Mouse (Mus musculus) intestine, postnatal 0 days (tissue): ENCODE results near the gene Otud7b. TPM values are rescaled to one million over a fixed set of nuclear protein-coding genes. Genes with fewer than 3 reads are reported as not detected.

Experiments
- ATAC-seq: fragments of 200-750 bp; cut with Nextera tagmentation; 2 replicates; pipeline ENCODE4 v1.8.0; 2017; ENCODE audit warnings: mild to moderate bottlenecking, moderate TSS enrichment, moderate library complexity
- H3K27ac ChIP-seq: fragments of 300-500 bp; sonication (generic); 2 replicates; pipeline ENCODE4 v1.5.1; 2014; ENCODE audit warnings: mild to moderate bottlenecking, low read depth, low read length, moderate library complexity
- H3K27me3 ChIP-seq: fragments of 300-500 bp; sonication (generic); replicated peaks from 2 replicates; pipeline ENCODE4 v1.6.1; 2014; ENCODE audit warnings: low read length, mixed read lengths; ENCODE audit not compliant: control insufficient read depth, insufficient read depth
- H3K36me3 ChIP-seq: fragments of 300-500 bp; sonication (generic); 2 replicates; pipeline ENCODE4 v1.6.1; 2014; ENCODE audit warnings: mild to moderate bottlenecking, moderate library complexity; ENCODE audit not compliant: control insufficient read depth, insufficient read depth
- H3K4me1 ChIP-seq: fragments of 300-500 bp; sonication (generic); replicated peaks from 2 replicates; pipeline ENCODE4 v1.6.1; 2014; ENCODE audit warnings: antibody characterized with exemption, low read length, mixed read lengths; ENCODE audit not compliant: control insufficient read depth, insufficient read depth
- H3K4me2 ChIP-seq: fragments of 300-500 bp; sonication (generic); replicated peaks from 2 replicates; pipeline ENCODE4 v1.6.1; 2014; ENCODE audit warnings: low read depth, mild to moderate bottlenecking, moderate library complexity
- H3K4me3 ChIP-seq: fragments of 300-500 bp; sonication (generic); 2 replicates; pipeline ENCODE4 v1.5.1; 2014; ENCODE audit warnings: low read depth, low read length
- H3K9ac ChIP-seq: fragments of 300-500 bp; sonication (generic); 2 replicates; pipeline ENCODE4 v1.6.1; 2014; ENCODE audit warnings: mild to moderate bottlenecking, low read depth, low read length
- H3K9me3 ChIP-seq: fragments of 300-500 bp; sonication (generic); 2 replicates; pipeline ENCODE4 v1.6.1; 2016; ENCODE audit warnings: mixed run types; ENCODE audit not compliant: control insufficient read depth
- CTCF ChIP-seq: sonication (generic); IDR thresholded peaks from 2 replicates; pipeline ENCODE4 v1.5.1; 2016; ENCODE audit warnings: low read depth, mild to moderate bottlenecking, control low read depth, antibody characterized with exemption, moderate library complexity
- WGBS: fragments of 180-500 bp; shearing (Covaris S2); extraction: QIAGEN DNeasy Blood & Tissue Kit; methylation state at CpG from one replicate; pipeline ENCODE4 v1.1.7; 2014; 5-methylcytosine and 5-hydroxymethylcytosine counted together
- polyA plus RNA-seq: library from polyadenylated mRNA; unstranded; fragments of >200 nt; fragmentation: Nextera tagmentation; extraction: Ambion mirVana; gene quantifications from 2 replicates; pipeline ENCODE4 v1.2.1, GENCODE M21; 2015

Otud7b gene
- polyA plus RNA-seq, 1 experiment from 2014 or later: 16.6 TPM

DNA sequence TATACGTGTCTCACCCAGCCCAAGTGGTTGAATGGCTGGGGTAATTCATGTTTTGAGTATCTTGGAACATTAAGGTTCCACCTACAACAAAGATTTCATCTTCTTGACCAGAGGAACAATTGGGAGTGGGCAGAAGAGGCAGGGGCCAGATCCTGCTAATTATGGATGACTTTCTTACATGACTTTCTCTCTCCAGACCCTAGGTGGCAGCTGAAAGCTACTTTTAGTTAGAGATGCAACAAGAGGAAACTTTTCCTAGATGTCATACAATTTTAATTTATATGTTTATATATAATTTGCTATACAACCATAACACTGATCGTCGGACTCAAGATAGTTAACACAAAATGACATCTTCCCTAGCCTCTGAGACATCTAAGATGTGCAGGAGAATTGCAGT is 103.5 kb downstream of the Otud7b start:
- WGBS: 65% methylated on average over 3 of the region's 3 CpGs
- Histone ChIP-seq H3K4me2 (no peak overlapping the region), H3K9me3 (no peaks in the 10 kb centered on the region), H3K4me1 (no peaks in the 10 kb centered on the region), H3K27me3 (0 out of 2 replicates have a peak, but pooled peaks cover 3% of the 10 kb centered on the region), H3K36me3 (no peaks in the 10 kb centered on the region), H3K4me3 (no peak overlapping the region), H3K9ac (no peak overlapping the region), H3K27ac (no peak overlapping the region)
- peak; percentile 43 for TF ChIP-seq CTCF
- ATAC-seq: no peak

- no peak overlapping the region for H3K4me2 ChIP-seq
- H3K36me3 ChIP-seq: no peaks in the 10 kb centered on the region
- H3K27me3 ChIP-seq: 0 out of 2 replicates have a peak, but pooled peaks cover 3% of the 10 kb centered on the region
- H3K4me1 ChIP-seq: no peaks in the 10 kb centered on the region
- no peak overlapping the region for H3K9ac ChIP-seq
- ATAC-seq: no peak
- WGBS: 28% methylated on average over 15 of the region's 15 CpGs
- H3K27ac ChIP-seq: no peak overlapping the region
- H3K4me3 ChIP-seq: no peak overlapping the region
- peak; percentile 61 for TF ChIP-seq CTCF
- H3K9me3 ChIP-seq: no peaks in the 10 kb centered on the region
Measured at GRCm38 (mm10) chr3:96209242-96209641, 104.9 kb downstream of the Otud7b start.

Other genes with a start within 250 kb of the Otud7b start
- gene Prpf3, start 248.6 kb upstream of the Otud7b start, polyA plus RNA-seq: 14.9 and 16.5 TPM in 2 replicates
- gene Mrps21, start 233.0 kb upstream of the Otud7b start, polyA plus RNA-seq: 353 and 369 TPM in 2 replicates
- 1.3 and 2.1 TPM in 2 replicates for gene Ciart, start 222.3 kb upstream of the Otud7b start, polyA plus RNA-seq
- gene BC028528, start 212.5 kb upstream of the Otud7b start, polyA plus RNA-seq: 10.9 and 11.9 TPM in 2 replicates
- 42.2 and 52.4 TPM in 2 replicates for gene Aph1a, start 210.6 kb upstream of the Otud7b start, polyA plus RNA-seq
- gene Car14, start 199.8 kb upstream of the Otud7b start, polyA plus RNA-seq: 0.90 TPM in 2 replicates
- 71.7 and 75.1 TPM in 2 replicates for gene Anp32e, start 175.3 kb upstream of the Otud7b start, polyA plus RNA-seq
- gene Plekho1, start 108.5 kb upstream of the Otud7b start, polyA plus RNA-seq: 18.9 and 23.8 TPM in 2 replicates
- 22.5 and 27.1 TPM in 2 replicates for gene Vps45, start 46.1 kb upstream of the Otud7b start, polyA plus RNA-seq
- 28.7 and 34.5 TPM in 2 replicates for gene Mtmr11, start 57.5 kb downstream of the Otud7b start, polyA plus RNA-seq
- gene Sf3b4, start 67.8 kb downstream of the Otud7b start, polyA plus RNA-seq: 63.5 and 66.8 TPM in 2 replicates
- 2.3 and 3.5 TPM in 2 replicates for gene Sv2a, start 76.6 kb downstream of the Otud7b start, polyA plus RNA-seq
- 56.4 and 60.7 TPM in 2 replicates for gene Bola1, start 115.2 kb downstream of the Otud7b start, polyA plus RNA-seq
- 0.42 TPM in 1 of 2 replicates, not detected in the other for gene Hist2h2ab, start 115.3 kb downstream of the Otud7b start, polyA plus RNA-seq
- gene Hist2h2ac, start 116.4 kb downstream of the Otud7b start, polyA plus RNA-seq: 2.3 and 3.4 TPM in 2 replicates
- 1.5 and 2.2 TPM in 2 replicates for gene Hist2h2be, start 116.6 kb downstream of the Otud7b start, polyA plus RNA-seq
- gene Hist2h3c2, start 134.6 kb downstream of the Otud7b start, polyA plus RNA-seq: 1.1 and 1.5 TPM in 2 replicates
- 87.4 and 108 TPM in 2 replicates for gene Hist2h2aa2, start 135.7 kb downstream of the Otud7b start, polyA plus RNA-seq
- 30.6 and 55.7 TPM in 2 replicates for gene Hist2h2aa1, start 141.0 kb downstream of the Otud7b start, polyA plus RNA-seq
- gene Hist2h3c1, start 142.2 kb downstream of the Otud7b start, polyA plus RNA-seq: 0.42 and 1.1 TPM in 2 replicates
- gene Hist2h4, start 158.8 kb downstream of the Otud7b start, polyA plus RNA-seq: 2.1 and 4.7 TPM in 2 replicates
- gene Hist2h3b, start 164.1 kb downstream of the Otud7b start, polyA plus RNA-seq: 13.3 and 19.9 TPM in 2 replicates
- 2.3 and 3.9 TPM in 2 replicates for gene Hist2h2bb, start 165.2 kb downstream of the Otud7b start, polyA plus RNA-seq
- 2.7 TPM in 2 replicates for gene Fcgr1, start 189.4 kb downstream of the Otud7b start, polyA plus RNA-seq